Mouse (Mus musculus): Measurements from ENCODE around the gene Art4. TPM values are rescaled to one million over a fixed set of nuclear protein-coding genes. Genes with fewer than 3 reads are reported as not detected.

Art4 gene
- polyA plus RNA-seq, 1 experiment from 2014 or later, result 3.3 TPM

GRCm38 (mm10) chr6:136868921-136869320 is 11.4 kb upstream of the Art4 start:
- no peaks in the 10 kb centered on the region for H3K27me3 ChIP-seq
- no peak overlapping the region for H3K9ac ChIP-seq
- H3K4me2 ChIP-seq (replicated peaks), result no peak overlapping the region
- H3K4me1 ChIP-seq, result 0 out of 2 replicates have a peak, but pooled peaks cover 2% of the 10 kb centered on the region
- H3K9me3 ChIP-seq (replicated peaks), result no peaks in the 10 kb centered on the region
- H3K27ac ChIP-seq (replicated peaks), result no peak overlapping the region
- no peak for ATAC-seq (ENCODE audit: insufficient number of reproducible peaks, low FRiP score, low TSS enrichment, low read depth)
- H3K36me3 ChIP-seq, result no peaks in the 10 kb centered on the region
- WGBS, result 50% methylated on average over 5 of the region's 5 CpGs
- H3K4me3 ChIP-seq (replicated peaks), result no peak overlapping the region

- Histone ChIP-seq H3K9me3 (replicated peaks) (no peaks in the 10 kb centered on the region), H3K27ac (replicated peaks) (no peak overlapping the region), H3K9ac (no peak overlapping the region), H3K4me2 (replicated peaks) (no peak overlapping the region), H3K4me3 (replicated peaks) (no peak overlapping the region), H3K4me1 (peaks cover 2% of the 10 kb centered on the region), H3K27me3 (no peaks in the 10 kb centered on the region), H3K36me3 (no peaks in the 10 kb centered on the region)
- WGBS, result 72% methylated on average over 4 of the region's 4 CpGs
- ATAC-seq (ENCODE audit: insufficient number of reproducible peaks, low FRiP score, low TSS enrichment, low read depth), result no peak
Measured at GRCm38 (mm10) chr6:136866150-136866549, 8.6 kb upstream of the Art4 start.

GRCm38 (mm10) chr6:136865360-136865759 is 7.8 kb upstream of the Art4 start:
- H3K9ac ChIP-seq, result no peak overlapping the region
- H3K9me3 ChIP-seq (replicated peaks), result no peaks in the 10 kb centered on the region
- 94% methylated on average over 5 of the region's 5 CpGs for WGBS
- peaks cover 3% of the 10 kb centered on the region for H3K4me1 ChIP-seq
- no peak for ATAC-seq (ENCODE audit: insufficient number of reproducible peaks, low FRiP score, low TSS enrichment, low read depth)
- H3K36me3 ChIP-seq, result no peaks in the 10 kb centered on the region
- no peak overlapping the region for H3K4me2 ChIP-seq (replicated peaks)
- H3K27me3 ChIP-seq, result no peaks in the 10 kb centered on the region
- H3K27ac ChIP-seq (replicated peaks), result no peak overlapping the region
- H3K4me3 ChIP-seq (replicated peaks), result no peak overlapping the region

GRCm38 (mm10) chr6:136861020-136861419 is 3.5 kb upstream of the Art4 start:
- H3K36me3 ChIP-seq, result no peaks in the 10 kb centered on the region
- H3K27me3 ChIP-seq, result no peaks in the 10 kb centered on the region
- no peak overlapping the region for H3K4me2 ChIP-seq (replicated peaks)
- H3K9ac ChIP-seq, result no peak overlapping the region
- no peaks in the 10 kb centered on the region for H3K9me3 ChIP-seq (replicated peaks)
- WGBS, result 38% methylated on average over 9 of the region's 9 CpGs
- 0 out of 2 replicates have a peak overlapping the region, but pooled peaks have one; percentile 22 for H3K27ac ChIP-seq (replicated peaks)
- H3K4me3 ChIP-seq (replicated peaks), result no peak overlapping the region
- peaks cover 17% of the 10 kb centered on the region for H3K4me1 ChIP-seq
- no peak for ATAC-seq (ENCODE audit: insufficient number of reproducible peaks, low FRiP score, low TSS enrichment, low read depth)

- 67% methylated on average over 8 of the region's 8 CpGs for WGBS
- Histone ChIP-seq H3K27ac (replicated peaks) (no peak overlapping the region), H3K27me3 (no peaks in the 10 kb centered on the region), H3K9me3 (replicated peaks) (no peaks in the 10 kb centered on the region), H3K4me2 (replicated peaks) (no peak overlapping the region), H3K4me1 (peaks cover 17% of the 10 kb centered on the region), H3K9ac (no peak overlapping the region), H3K4me3 (replicated peaks) (no peak overlapping the region), H3K36me3 (no peaks in the 10 kb centered on the region)
- no peak for ATAC-seq (ENCODE audit: insufficient number of reproducible peaks, low FRiP score, low TSS enrichment, low read depth)
Measured at GRCm38 (mm10) chr6:136858420-136858819, 887 bp upstream of the Art4 start.

- Histone ChIP-seq H3K9ac (no peak overlapping the region), H3K4me3 (replicated peaks) (no peak overlapping the region), H3K36me3 (no peaks in the 10 kb centered on the region), H3K27me3 (no peaks in the 10 kb centered on the region), H3K4me2 (replicated peaks) (peak overlapping the region; percentile 28), H3K27ac (replicated peaks) (peak overlapping the region; percentile 19; the same call in 1 of the 2 replicates), H3K9me3 (replicated peaks) (no peaks in the 10 kb centered on the region), H3K4me1 (peaks cover 18% of the 10 kb centered on the region)
- 17% methylated on average over 11 of the region's 11 CpGs for WGBS
- ATAC-seq (ENCODE audit: insufficient number of reproducible peaks, low FRiP score, low TSS enrichment, low read depth), result no peak
Measured at GRCm38 (mm10) chr6:136857873-136858260, 334 bp upstream of the Art4 start.

- Histone ChIP-seq H3K4me3 (replicated peaks) (peak overlapping the region; percentile 17), H3K4me1 (peaks cover 20% of the 10 kb centered on the region), H3K36me3 (no peaks in the 10 kb centered on the region), H3K27ac (replicated peaks) (peak overlapping the region; percentile 80), H3K4me2 (replicated peaks) (peak overlapping the region; percentile 34), H3K9ac (no peak overlapping the region), H3K27me3 (no peaks in the 10 kb centered on the region), H3K9me3 (replicated peaks) (no peaks in the 10 kb centered on the region)
- ATAC-seq (ENCODE audit: insufficient number of reproducible peaks, low FRiP score, low TSS enrichment, low read depth), result no peak
- 46% methylated on average over 14 of the region's 14 CpGs for WGBS
Measured at GRCm38 (mm10) chr6:136856071-136856636, 1.4 kb downstream of the Art4 start.

- H3K27ac ChIP-seq (replicated peaks), result no peak overlapping the region
- no peak overlapping the region for H3K4me3 ChIP-seq (replicated peaks)
- H3K27me3 ChIP-seq, result no peaks in the 10 kb centered on the region
- no peaks in the 10 kb centered on the region for H3K36me3 ChIP-seq
- WGBS, result 80% methylated on average over 2 of the region's 2 CpGs
- H3K4me1 ChIP-seq, result peaks cover 19% of the 10 kb centered on the region
- no peak overlapping the region for H3K9ac ChIP-seq
- H3K9me3 ChIP-seq (replicated peaks), result no peaks in the 10 kb centered on the region
- no peak for ATAC-seq (ENCODE audit: insufficient number of reproducible peaks, low FRiP score, low TSS enrichment, low read depth)
- no peak overlapping the region for H3K4me2 ChIP-seq (replicated peaks)
Measured at GRCm38 (mm10) chr6:136855183-136855582, 2.4 kb downstream of the Art4 start.

GRCm38 (mm10) chr6:136854361-136854781 is 3.2 kb downstream of the Art4 start:
- Histone ChIP-seq H3K9me3 (replicated peaks) (no peaks in the 10 kb centered on the region), H3K36me3 (no peaks in the 10 kb centered on the region), H3K4me1 (peaks cover 19% of the 10 kb centered on the region), H3K4me2 (replicated peaks) (no peak overlapping the region), H3K4me3 (replicated peaks) (no peak overlapping the region), H3K9ac (no peak overlapping the region), H3K27me3 (no peaks in the 10 kb centered on the region), H3K27ac (replicated peaks) (no peak overlapping the region)
- no peak for ATAC-seq (ENCODE audit: insufficient number of reproducible peaks, low FRiP score, low TSS enrichment, low read depth)
- WGBS, result 81% methylated on average over 11 of the region's 11 CpGs

GRCm38 (mm10) chr6:136852762-136853161 is 4.8 kb downstream of the Art4 start:
- no peaks in the 10 kb centered on the region for H3K27me3 ChIP-seq
- ATAC-seq (ENCODE audit: insufficient number of reproducible peaks, low FRiP score, low TSS enrichment, low read depth), result no peak
- peak overlapping the region; percentile 66 for H3K27ac ChIP-seq (replicated peaks)
- no peaks in the 10 kb centered on the region for H3K9me3 ChIP-seq (replicated peaks)
- no peak overlapping the region for H3K4me2 ChIP-seq (replicated peaks)
- H3K9ac ChIP-seq, result no peak overlapping the region
- no peak overlapping the region for H3K4me3 ChIP-seq (replicated peaks)
- H3K4me1 ChIP-seq, result peaks cover 17% of the 10 kb centered on the region
- 27% methylated on average over 3 of the region's 3 CpGs for WGBS
- H3K36me3 ChIP-seq, result no peaks in the 10 kb centered on the region

GRCm38 (mm10) chr6:136852348-136852747 is 5.2 kb downstream of the Art4 start:
- H3K4me2 ChIP-seq (replicated peaks), result no peak overlapping the region
- no peak for ATAC-seq (ENCODE audit: insufficient number of reproducible peaks, low FRiP score, low TSS enrichment, low read depth)
- H3K27me3 ChIP-seq, result no peaks in the 10 kb centered on the region
- H3K36me3 ChIP-seq, result no peaks in the 10 kb centered on the region
- no peaks in the 10 kb centered on the region for H3K9me3 ChIP-seq (replicated peaks)
- no peak overlapping the region for H3K4me3 ChIP-seq (replicated peaks)
- H3K27ac ChIP-seq (replicated peaks), result peak overlapping the region; percentile 66
- peaks cover 13% of the 10 kb centered on the region for H3K4me1 ChIP-seq
- H3K9ac ChIP-seq, result no peak overlapping the region
- 57% methylated on average over 4 of the region's 4 CpGs for WGBS

- Histone ChIP-seq H3K4me2 (replicated peaks) (no peak overlapping the region), H3K9me3 (replicated peaks) (no peaks in the 10 kb centered on the region), H3K9ac (no peak overlapping the region), H3K4me1 (peaks cover 5% of the 10 kb centered on the region), H3K27ac (replicated peaks) (no peak overlapping the region), H3K27me3 (no peaks in the 10 kb centered on the region), H3K36me3 (no peaks in the 10 kb centered on the region), H3K4me3 (replicated peaks) (no peak overlapping the region)
- 69% methylated on average over 6 of the region's 6 CpGs for WGBS
- no peak for ATAC-seq (ENCODE audit: insufficient number of reproducible peaks, low FRiP score, low TSS enrichment, low read depth)
Measured at GRCm38 (mm10) chr6:136850267-136850666, 7.3 kb downstream of the Art4 start.

All from embryonic facial prominence, embryonic 15.5 days (tissue).